Mouse (Mus musculus) lung, postnatal 0 days (tissue): Measurements from ENCODE around the gene Pdss2.

Source experiments
- CTCF ChIP-seq: IDR thresholded peaks from 2 replicates; pipeline ENCODE4 v1.5.1; 2016; ENCODE audit warnings: antibody characterized with exemption, mild to moderate bottlenecking
- EP300 ChIP-seq: IDR thresholded peaks from 2 replicates; pipeline ENCODE4 v1.6.1; 2016; ENCODE audit warnings: antibody characterized with exemption, mild to moderate bottlenecking, control low read depth

DNA sequence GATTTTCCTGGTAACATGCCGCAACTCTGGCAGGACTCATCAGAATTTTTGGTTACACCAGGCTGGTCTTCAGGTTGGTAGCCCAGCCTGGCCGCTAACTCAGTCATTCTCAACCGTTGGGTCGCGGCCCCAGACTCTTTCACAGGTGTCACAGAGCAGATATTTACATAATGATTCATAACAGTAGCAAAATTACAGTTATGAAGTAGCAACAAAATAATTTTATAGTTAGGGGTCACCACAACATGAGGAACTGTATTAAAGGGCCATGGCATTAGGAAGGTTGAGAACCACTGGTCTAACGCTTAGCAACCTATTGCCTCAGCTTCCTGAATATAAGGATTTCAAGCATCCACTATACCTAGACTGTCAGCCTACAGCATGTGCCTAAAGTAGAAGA lies 247.0 kb downstream of the Pdss2 start:
- TF ChIP-seq CTCF, result no peak
- no peak for TF ChIP-seq EP300
